Mouse (Mus musculus): ENCODE measurements at regions not wholly inside any gene's neighbourhood (a gene's known extent, or its start where the extent isn't known, plus 50 kb on each side); places are given as distances from the start of the nearest gene placed in this dataset.

DNA sequence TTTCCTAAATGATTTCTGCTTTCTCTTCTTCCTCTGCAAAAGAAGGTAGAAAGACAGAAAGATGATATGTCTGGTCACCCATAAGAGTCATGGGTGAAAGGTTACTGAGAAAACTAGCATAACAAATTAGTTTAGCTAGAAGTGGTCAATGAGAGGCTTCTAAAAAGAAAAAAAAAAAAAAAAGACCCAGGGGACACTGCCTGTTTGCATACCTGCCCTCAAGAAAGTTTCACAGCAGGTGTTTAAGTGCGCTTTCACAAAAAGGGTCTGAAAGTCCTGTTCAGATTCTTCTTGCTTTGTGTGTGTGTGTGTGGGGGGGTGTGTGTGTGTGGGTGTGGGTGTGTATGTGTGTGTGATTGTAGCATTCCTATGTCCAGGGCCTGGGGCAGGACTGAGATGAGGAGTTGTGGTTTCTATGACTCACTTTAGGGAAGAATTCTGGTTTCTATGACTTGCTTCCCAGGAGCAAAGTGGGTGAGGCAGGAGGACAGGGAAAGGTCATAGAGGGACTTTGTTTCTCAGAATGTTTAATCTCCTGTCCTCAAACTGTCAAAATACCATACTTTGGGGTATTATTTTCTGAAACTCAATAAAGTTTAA lies 49.9 kb upstream of the Dph5 start:
- H3K4me1 ChIP-seq (ENCODE audit: control insufficient read depth, insufficient read depth), result no peaks in the 10 kb centered on the region
- no peak for DNase-seq (ENCODE audit: low spot score)

More for the DNA sequence above, 49.9 kb upstream of the Dph5 start:
- Histone ChIP-seq H3K27ac (ENCODE audit: low read depth) (no peak overlapping the region), H3K9me3 (replicated peaks; ENCODE audit: control insufficient read depth, low read length) (0 out of 2 replicates have a peak, but pooled peaks cover 4% of the 10 kb centered on the region), H3K9ac (replicated peaks; ENCODE audit: low read depth, low read length) (no peak overlapping the region), H3K27me3 (ENCODE audit: control insufficient read depth, insufficient read depth, low read length) (no peaks in the 10 kb centered on the region), H3K36me3 (replicated peaks; ENCODE audit: control insufficient read depth, insufficient read depth, low read length) (no peaks in the 10 kb centered on the region), H3K4me3 (ENCODE audit: low read depth, low read length) (no peak overlapping the region), H3K4me2 (ENCODE audit: low read depth, low read length) (no peak overlapping the region)
- no peak for TF ChIP-seq CTCF (IDR thresholded peaks at IDR 0.05; ENCODE audit: low read depth)
- no peak for TF ChIP-seq EP300 (IDR thresholded peaks at IDR 0.05; ENCODE audit: low read depth)
- ATAC-seq (ENCODE audit: insufficient read depth, low read depth), result no peak
- 95% methylated on average over 1 of the region's 1 CpGs for WGBS

All from heart, postnatal 0 days (tissue).